Comparison of ENCODE assay signal across 19 mouse cellular contexts in genomic region chr15:92154921-92155320, GRCm38 (mm10).
"Had no signal": no experiment of that assay in that cellular context is flagged by ENCODE, and none has a peak within 500 bp of the region (broad histone marks: within the 10 kb centered on the region; RNA-seq: fewer than 3 reads in every experiment).

No protein-coding gene starts in this region.

- ATAC-seq: midbrain, embryonic 15.5 days had no signal

- H3K4me1 ChIP-seq: liver, embryonic 13.5 days; midbrain, embryonic 12.5 days had no signal

- H3K9me3 ChIP-seq: liver, embryonic 13.5 days; midbrain, embryonic 12.5 days; midbrain, embryonic 15.5 days; neural tube, embryonic 13.5 days had no signal

- H3K4me2 ChIP-seq: liver, embryonic 13.5 days; midbrain, embryonic 12.5 days; midbrain, embryonic 15.5 days; neural tube, embryonic 13.5 days had no signal

- H3K9ac ChIP-seq: liver, embryonic 13.5 days; midbrain, embryonic 12.5 days; midbrain, embryonic 15.5 days; neural tube, embryonic 13.5 days had no signal

- H3K27ac ChIP-seq: left cerebral cortex, adult 2 months; liver, embryonic 13.5 days; midbrain, embryonic 12.5 days; midbrain, embryonic 15.5 days; neural tube, embryonic 13.5 days; stomach, postnatal 0 days had no signal

- DNase-seq: kidney, adult 2 months; kidney, postnatal 10 days; kidney, postnatal 36 days; layer of hippocampus, postnatal 36 days; liver, embryonic 13.5 days; lung, adult 2 months; lung, postnatal 4 days; right cerebral cortex, adult 18-20 months; right cerebral cortex, postnatal 14 days; right cerebral cortex, postnatal 4 days; thymus, adult 2 months; thymus, postnatal 14 days; thymus, postnatal 4 days had no signal

- H3K36me3 ChIP-seq: liver, embryonic 13.5 days; midbrain, embryonic 12.5 days; midbrain, embryonic 15.5 days; neural tube, embryonic 13.5 days had no signal

- H3K27me3 ChIP-seq: liver, embryonic 13.5 days; midbrain, embryonic 12.5 days; midbrain, embryonic 15.5 days; neural tube, embryonic 13.5 days had no signal

- H3K4me3 ChIP-seq: left cerebral cortex, adult 2 months; liver, embryonic 13.5 days; midbrain, embryonic 12.5 days; midbrain, embryonic 15.5 days; myocyte; neural tube, embryonic 13.5 days had no signal
